Mouse (Mus musculus): ENCODE results near the gene Spata46. TPM values are rescaled to one million over a fixed set of nuclear protein-coding genes. Genes with fewer than 3 reads are reported as not detected.

Gene Spata46
- total RNA-seq (2021): not detected
- long read RNA-seq, experiment 1: 0 reads
- long read RNA-seq, experiment 2: 0 reads

GRCm38 (mm10) chr1:170308503-170308902, at the start of gene Spata46:
Gene Spata46 (plus strand): TSS chr1:170308803.
- Histone ChIP-seq H3K4me3 (no peak within 1 kb of the TSS), H3K27ac (no peak within 1 kb of the TSS)
- intact Hi-C loops (cut with DNase I): no loop called here
- DNase-seq: no peak
- TF ChIP-seq CTCF (IDR thresholded peaks at IDR 0.05): no peak

- no peak for DNase-seq
- intact Hi-C loops (cut with DNase I): no loop called here
- Histone ChIP-seq H3K4me3 (no peak overlapping the region), H3K27ac (no peak overlapping the region)
- no peak for TF ChIP-seq CTCF (IDR thresholded peaks at IDR 0.05)
Measured at GRCm38 (mm10) chr1:170270281-170270680, 38.3 kb upstream of the Spata46 start.

- H3K4me3 ChIP-seq: no peak overlapping the region
- no peak for TF ChIP-seq CTCF (IDR thresholded peaks at IDR 0.05)
- no peak overlapping the region for H3K27ac ChIP-seq
- DNase-seq: no peak
- intact Hi-C loops (cut with DNase I): no loop called here
Measured at GRCm38 (mm10) chr1:170270696-170271095, 37.9 kb upstream of the Spata46 start.

GRCm38 (mm10) chr1:170273252-170273651, 35.4 kb upstream of the Spata46 start:
- no peak for DNase-seq
- Histone ChIP-seq H3K27ac (no peak overlapping the region), H3K4me3 (no peak overlapping the region)
- intact Hi-C loops (cut with DNase I): no loop called here
- TF ChIP-seq CTCF (IDR thresholded peaks at IDR 0.05): no peak

GRCm38 (mm10) chr1:170277016-170277415, 31.6 kb upstream of the Spata46 start, which contains the start of gene Sh2d1b1:
Gene Sh2d1b1 (plus strand): TSS chr1:170277320.
- intact Hi-C loops (cut with DNase I): no loop called here
- DNase-seq: no peak
- TF ChIP-seq CTCF (IDR thresholded peaks at IDR 0.05): no peak

GRCm38 (mm10) chr1:170282415-170283129, 26.0 kb upstream of the Spata46 start:
- Histone ChIP-seq H3K4me3 (no peak overlapping the region), H3K27ac (no peak overlapping the region)
- TF ChIP-seq CTCF (IDR thresholded peaks at IDR 0.05): no peak
- intact Hi-C loops (cut with DNase I): no loop called here
- DNase-seq: no peak

More at GRCm38 (mm10) chr1:170277016-170277415, 31.6 kb upstream of the Spata46 start, which contains the start of gene Sh2d1b1:
- H3K27ac ChIP-seq: no peak within 1 kb of the TSS
- no peak within 1 kb of the TSS for H3K4me3 ChIP-seq

GRCm38 (mm10) chr1:170292239-170292951, 16.2 kb upstream of the Spata46 start:
- intact Hi-C loops (cut with DNase I): loop anchor here (1.0 kb wide), 1 partner anchor 321 kb away; no protein-coding TSS in a partner anchor
- TF ChIP-seq CTCF (IDR thresholded peaks at IDR 0.05): peak; percentile 73
- no peak overlapping the region for H3K27ac ChIP-seq
- no peak overlapping the region for H3K4me3 ChIP-seq
- DNase-seq: no peak

GRCm38 (mm10) chr1:170293257-170293656, 15.3 kb upstream of the Spata46 start:
- intact Hi-C loops (cut with DNase I): no loop called here
- H3K4me3 ChIP-seq: no peak overlapping the region
- no peak for TF ChIP-seq CTCF (IDR thresholded peaks at IDR 0.05)
- H3K27ac ChIP-seq: no peak overlapping the region
- no peak for DNase-seq

- intact Hi-C loops (cut with DNase I): no loop called here
- no peak overlapping the region for H3K27ac ChIP-seq
- H3K4me3 ChIP-seq: no peak overlapping the region
- no peak for DNase-seq
- no peak for TF ChIP-seq CTCF (IDR thresholded peaks at IDR 0.05)
Measured at GRCm38 (mm10) chr1:170294786-170295570, 13.6 kb upstream of the Spata46 start.

- intact Hi-C loops (cut with DNase I): loop anchor here (1.0 kb wide), 1 partner anchor 11 kb away; no protein-coding TSS in a partner anchor
- Histone ChIP-seq H3K4me3 (no peak overlapping the region), H3K27ac (no peak overlapping the region)
- no peak for DNase-seq
- no peak for TF ChIP-seq CTCF (IDR thresholded peaks at IDR 0.05)
Measured at GRCm38 (mm10) chr1:170299496-170299895, 9.1 kb upstream of the Spata46 start.

- no peak overlapping the region for H3K27ac ChIP-seq
- no peak for DNase-seq
- H3K4me3 ChIP-seq: no peak overlapping the region
- TF ChIP-seq CTCF (IDR thresholded peaks at IDR 0.05): no peak
- intact Hi-C loops (cut with DNase I): no loop called here
Measured at GRCm38 (mm10) chr1:170301686-170302085, 6.9 kb upstream of the Spata46 start.

GRCm38 (mm10) chr1:170302456-170302855, 6.1 kb upstream of the Spata46 start:
- no peak overlapping the region for H3K4me3 ChIP-seq
- intact Hi-C loops (cut with DNase I): no loop called here
- H3K27ac ChIP-seq: no peak overlapping the region
- no peak for DNase-seq
- no peak for TF ChIP-seq CTCF (IDR thresholded peaks at IDR 0.05)
